9 mouse cellular contexts compared by ENCODE assay signal in the genomic region with DNA sequence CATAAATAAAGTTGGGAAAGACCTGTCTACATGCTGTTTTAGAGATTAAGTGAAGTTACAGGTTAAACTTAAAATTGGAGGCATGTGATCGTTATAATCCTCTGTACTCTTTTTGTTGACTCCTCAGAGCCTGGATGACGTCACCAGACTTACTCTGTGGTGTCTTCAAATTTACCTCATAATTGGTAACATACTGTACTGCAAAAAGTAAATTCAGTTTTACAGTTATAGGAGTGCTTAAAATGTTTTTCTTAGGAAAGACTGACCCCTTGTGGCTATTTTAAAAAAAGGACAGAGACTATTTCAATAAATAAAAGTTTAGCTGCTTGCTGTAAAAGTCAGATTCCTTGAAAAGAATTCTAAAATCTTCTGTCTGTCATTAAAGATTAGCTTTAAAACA. TPM values are rescaled to one million over a fixed set of nuclear protein-coding genes. Genes with fewer than 3 reads are reported as not detected.
A peak's percentile ranks its signal among the peaks of the same experiment; 100 is the strongest.
DNase-seq lines count a peak whose midpoint lies in the region; ATAC-seq and TF ChIP-seq lines count a peak whose summit lies in the region.
"Had no signal": no experiment of that assay in that cellular context is flagged by ENCODE, and none has a peak within 500 bp of the region (broad histone marks: within the 10 kb centered on the region; RNA-seq: fewer than 3 reads in every experiment).

No protein-coding gene starts in this region.

- TF ChIP-seq CTCF in layer of hippocampus, adult 2 months (conservative IDR thresholded peaks at IDR 0.05): peak; percentile 87
- TF ChIP-seq CTCF in E14TG2a.4 (conservative IDR thresholded peaks at IDR 0.05; ENCODE audit: low read length): peak; percentile 46
- TF ChIP-seq CTCF in thymus, adult 2 months (IDR thresholded peaks at IDR 0.05; ENCODE audit: borderline replicate concordance, control insufficient read depth, extremely low read depth, insufficient read depth, low read length, poor library complexity): no peak

- WGBS in thymus, adult 2 months: 61% methylated on average over 2 of the region's 2 CpGs
- WGBS in midbrain, embryonic 13.5 days: 65% methylated on average over 2 of the region's 2 CpGs

- H3K9ac ChIP-seq in midbrain, embryonic 13.5 days (replicated peaks): no peak overlapping the region
- H3K9ac ChIP-seq: embryonic facial prominence, embryonic 13.5 days had no signal

- no peaks in the 10 kb centered on the region for H3K27me3 ChIP-seq in E14TG2a.4 (ENCODE audit: insufficient read depth, low read length)
- H3K27me3 ChIP-seq in thymus, adult 2 months (ENCODE audit: control insufficient read depth, insufficient read depth, low read length): no peaks in the 10 kb centered on the region
- no peaks in the 10 kb centered on the region for H3K27me3 ChIP-seq in midbrain, embryonic 13.5 days
- H3K27me3 ChIP-seq: embryonic facial prominence, embryonic 13.5 days had no signal

- H3K4me1 ChIP-seq in E14TG2a.4 (replicated peaks; ENCODE audit: low read depth, low read length): peaks cover 12% of the 10 kb centered on the region; the same call in 1 of the 2 replicates
- no peaks in the 10 kb centered on the region for H3K4me1 ChIP-seq in thymus, adult 2 months (replicated peaks; ENCODE audit: control insufficient read depth, insufficient read depth, low read length)
- no peaks in the 10 kb centered on the region for H3K4me1 ChIP-seq in midbrain, embryonic 13.5 days (replicated peaks)

- no peak overlapping the region for H3K4me2 ChIP-seq in midbrain, embryonic 13.5 days (replicated peaks)
- H3K4me2 ChIP-seq: embryonic facial prominence, embryonic 13.5 days had no signal

- peak; percentile 73 for ATAC-seq in megakaryocyte progenitor cell, adult 5-6 weeks (replicated peaks; ENCODE audit: poor library complexity)
- no peak for ATAC-seq in midbrain, embryonic 13.5 days

- DNase-seq in layer of hippocampus, adult 2 months (ENCODE audit: low spot score in 2 of 2): no peak
- no peak for DNase-seq in layer of hippocampus, postnatal 36 days
- DNase-seq in T-cell, adult 2 months (ENCODE audit: low spot score): peak; percentile 48
- no peak for DNase-seq in thymus, adult 2 months
- DNase-seq: kidney, postnatal 10 days had no signal

- H3K9me3 ChIP-seq in E14TG2a.4 (ENCODE audit: low read length): no peaks in the 10 kb centered on the region
- no peaks in the 10 kb centered on the region for H3K9me3 ChIP-seq in midbrain, embryonic 13.5 days
- H3K9me3 ChIP-seq: embryonic facial prominence, embryonic 13.5 days had no signal

- no peak overlapping the region for H3K27ac ChIP-seq in layer of hippocampus, adult 2 months
- H3K27ac ChIP-seq in thymus, adult 2 months (ENCODE audit: control insufficient read depth, insufficient read depth, low read length): no peak overlapping the region
- no peak overlapping the region for H3K27ac ChIP-seq in midbrain, embryonic 13.5 days
- H3K27ac ChIP-seq: embryonic facial prominence, embryonic 13.5 days had no signal

- H3K36me3 ChIP-seq in E14TG2a.4 (ENCODE audit: insufficient read depth, low read length): no peaks in the 10 kb centered on the region
- H3K36me3 ChIP-seq in thymus, adult 2 months (ENCODE audit: control insufficient read depth, insufficient read depth, low read length): no peaks in the 10 kb centered on the region
- no peaks in the 10 kb centered on the region for H3K36me3 ChIP-seq in midbrain, embryonic 13.5 days

- no peak for TF ChIP-seq POLR2A in thymus, adult 2 months (IDR thresholded peaks at IDR 0.05; ENCODE audit: control insufficient read depth, extremely low read depth, insufficient read depth, low read length, poor library complexity)

- no peak overlapping the region for H3K4me3 ChIP-seq in layer of hippocampus, adult 2 months
- no peak overlapping the region for H3K4me3 ChIP-seq in E14TG2a.4 (replicated peaks; ENCODE audit: low read length)
- no peak overlapping the region for H3K4me3 ChIP-seq in thymus, adult 2 months (ENCODE audit: control insufficient read depth, insufficient read depth, low read length)
- H3K4me3 ChIP-seq in midbrain, embryonic 13.5 days (replicated peaks): no peak overlapping the region
- H3K4me3 ChIP-seq: embryonic facial prominence, embryonic 13.5 days had no signal

RNA-seq across cellular contexts. Expression of gene Atrnl1, which starts 32.1 kb away (rescaled TPM):
- 10 to 100 TPM; 67.2 to 69.7 TPM for total RNA-seq in layer of hippocampus, adult 2 months (2021)
- total RNA-seq in layer of hippocampus, postnatal 36 days (2021): 10 to 100 TPM; 67.3 to 71.1 TPM
- 10.8 and 11.7 TPM in 2 replicates for total RNA-seq in megakaryocyte progenitor cell, adult 5-6 weeks (2015)
- 13.6 and 15.1 TPM in 2 replicates for total RNA-seq in megakaryocyte progenitor cell, adult 5-6 weeks (2017)
- polyA plus RNA-seq in thymus, adult 2 months (2012; rRNA removed): 8.2 and 8.4 TPM in 2 replicates
- 10.0 and 10.2 TPM in 2 replicates for polyA plus RNA-seq in midbrain, embryonic 13.5 days (2015; fragmentation: Nextera tagmentation; extraction: Ambion mirVana)

Comparison
In these comparisons a context has a peak if more than half of its experiments do, and no peak if none do; other contexts are left out.
1. RNA of gene Atrnl1, which starts 32.1 kb away (total RNA-seq): 67.3 to 71.1 TPM in layer of hippocampus, postnatal 36 days and 67.2 to 69.7 TPM in layer of hippocampus, adult 2 months; 10.8 to 15.1 TPM in megakaryocyte progenitor cell, adult 5-6 weeks; every median in the first group is over 4 times any median in the second.